Mouse (Mus musculus): ENCODE results near the gene Mrpl49.

DNA sequence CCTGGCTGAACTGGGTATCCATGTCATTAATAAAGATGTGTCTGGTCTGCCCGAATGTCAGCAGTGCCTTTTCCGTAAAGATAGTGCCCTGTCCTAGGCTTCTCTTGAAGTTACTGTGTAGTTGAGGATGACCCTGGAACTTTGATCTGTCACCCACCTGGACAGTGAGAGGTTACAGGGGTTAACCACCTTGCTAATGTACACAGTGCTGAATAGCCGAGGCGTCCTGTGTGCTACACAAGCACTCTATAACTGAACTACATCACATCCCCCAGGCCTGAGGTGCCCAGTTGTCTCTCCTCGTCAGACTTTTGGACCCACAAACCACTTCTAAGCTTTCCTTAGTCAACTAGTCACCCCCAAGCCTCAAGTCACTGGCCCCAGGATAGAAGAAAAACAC lies 4.8 kb upstream of the Mrpl49 start:
- TF ChIP-seq CTCF (IDR thresholded peaks at IDR 0.05; ENCODE audit: low read depth) (no peak), EP300 (IDR thresholded peaks at IDR 0.05; ENCODE audit: low read depth) (no peak)

All from liver, postnatal 0 days (tissue).